Mouse (Mus musculus): ENCODE data around the gene Olfr1359. TPM values are rescaled to one million over a fixed set of nuclear protein-coding genes. Genes with fewer than 3 reads are reported as not detected.
"Not testable (repeated sequence)": the region's sequence is repeated elsewhere in the genome, so short reads cannot be mapped to it uniquely, and the experiment has no call there.

The Olfr1359 gene
- polyA plus RNA-seq, 2 experiments = not detected

DNA sequence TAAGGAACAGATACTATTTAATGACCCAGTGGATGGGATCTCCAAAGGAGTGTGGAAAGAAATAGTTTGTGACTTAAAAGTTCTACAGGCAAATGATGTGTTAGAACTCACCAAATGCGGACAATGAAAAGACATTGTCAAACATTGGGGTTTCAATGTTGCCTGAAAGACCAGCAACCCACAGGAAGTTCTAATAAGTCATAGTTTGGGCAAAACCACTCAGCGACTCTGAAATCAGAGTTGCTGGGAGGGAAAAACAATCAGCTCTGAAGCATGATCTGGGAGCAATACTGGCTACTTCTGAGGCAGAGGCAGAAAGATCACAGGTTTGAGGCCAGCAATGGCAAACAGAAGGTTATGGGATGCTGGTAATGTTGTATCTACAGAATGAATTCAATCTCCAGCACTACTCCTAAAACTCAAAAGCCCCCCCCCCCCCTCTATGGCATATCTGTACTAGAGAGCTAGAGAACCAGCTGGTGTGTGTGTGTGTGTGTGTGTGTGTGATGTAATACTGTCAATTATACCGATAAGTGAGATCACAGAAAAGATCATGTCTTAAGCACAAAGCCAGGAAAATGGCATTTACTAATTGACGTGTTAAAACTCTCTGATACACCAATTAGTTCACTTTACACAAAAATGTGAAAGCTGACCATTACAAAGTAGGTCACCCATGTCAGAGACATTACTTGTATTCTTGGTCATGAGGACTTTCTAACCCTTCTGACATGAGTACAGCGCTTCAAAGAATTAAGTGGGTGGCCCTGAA is 51.7 kb downstream of the Olfr1359 start:
- H3K4me2 ChIP-seq (replicated peaks; ENCODE audit: low read depth, low read length, severe bottlenecking) = peak overlapping the region; percentile 83
- H3K4me3 ChIP-seq (replicated peaks; ENCODE audit: low read length) = peak overlapping the region; percentile 52
- no peaks in the 10 kb centered on the region for H3K27me3 ChIP-seq (ENCODE audit: control insufficient read depth, insufficient read depth, low read length)
- no peaks in the 10 kb centered on the region for H3K36me3 ChIP-seq (ENCODE audit: control insufficient read depth, insufficient read depth, low read length)
- DNase-seq (ENCODE audit: low spot score) (peak; percentile 60), ATAC-seq (ENCODE audit: low FRiP score, low read depth) (no peak)
- TF ChIP-seq POLR2A (IDR thresholded peaks at IDR 0.05; ENCODE audit: borderline replicate concordance, extremely low read depth, insufficient read depth, insufficient read length) = peak; percentile 28; the same call in 1 of the 2 replicates
- H3K9me3 ChIP-seq (ENCODE audit: control insufficient read depth, low read length) = no peaks in the 10 kb centered on the region
- peaks cover 20% of the 10 kb centered on the region for H3K4me1 ChIP-seq (ENCODE audit: control insufficient read depth, insufficient read depth, low read length)
- WGBS = 6% methylated on average over 5 of the region's 5 CpGs
- peak overlapping the region; percentile 57 for H3K9ac ChIP-seq (ENCODE audit: low read depth, low read length, severe bottlenecking)
- peak overlapping the region; percentile 94 for H3K27ac ChIP-seq (replicated peaks; ENCODE audit: low read depth, low read length)

DNA sequence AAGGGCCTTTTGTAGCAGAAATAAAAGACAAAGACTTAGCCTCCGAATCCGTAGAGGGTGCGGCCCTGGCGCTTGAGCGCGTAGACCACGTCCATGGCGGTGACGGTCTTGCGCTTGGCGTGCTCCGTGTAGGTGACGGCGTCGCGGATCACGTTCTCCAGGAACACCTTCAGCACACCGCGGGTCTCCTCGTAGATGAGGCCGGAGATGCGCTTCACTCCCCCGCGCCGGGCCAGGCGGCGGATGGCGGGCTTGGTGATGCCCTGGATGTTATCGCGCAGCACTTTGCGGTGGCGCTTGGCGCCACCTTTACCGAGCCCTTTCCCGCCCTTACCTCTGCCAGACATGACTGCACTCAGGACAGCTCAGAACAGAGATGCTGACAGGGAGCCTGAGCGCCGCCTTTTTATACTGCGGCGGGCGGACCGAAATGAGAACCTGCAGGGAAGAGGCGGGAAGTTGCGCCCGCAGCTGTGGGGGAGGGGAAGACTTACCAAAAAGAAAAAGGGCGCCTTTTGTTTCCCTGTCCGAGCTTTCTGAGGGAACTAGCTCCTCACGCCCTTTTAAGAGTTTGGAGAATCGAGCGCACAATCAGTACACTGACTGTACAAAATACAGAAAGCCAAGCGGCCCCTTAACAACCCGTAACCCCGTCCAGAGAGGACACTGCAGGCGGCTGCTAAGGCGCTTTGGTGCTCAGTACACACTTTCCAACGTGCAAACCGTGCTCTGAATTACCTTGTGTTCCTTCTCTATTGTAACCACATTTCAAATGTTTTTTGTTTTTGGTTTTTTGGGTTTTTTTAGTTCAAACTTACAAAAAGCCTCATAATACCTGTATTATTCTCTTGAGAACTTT is 52.5 kb downstream of the Olfr1359 start, which contains the start of gene Hist1h4k:
TSS of gene Hist1h4k (minus strand) at position 347 of the 859 bp plus-strand sequence.
- H3K4me2 ChIP-seq (replicated peaks; ENCODE audit: low read depth, low read length, severe bottlenecking) = peak within 1 kb of the TSS; percentile 83
- ATAC-seq (ENCODE audit: low FRiP score, low read depth) (peak; percentile 83), DNase-seq (ENCODE audit: low spot score) (peak; percentile 94)
- not testable (repeated sequence) for H3K36me3 ChIP-seq (ENCODE audit: control insufficient read depth, insufficient read depth, low read length); H3K27me3 ChIP-seq (ENCODE audit: control insufficient read depth, insufficient read depth, low read length); H3K9me3 ChIP-seq (ENCODE audit: control insufficient read depth, low read length)
- H3K9ac ChIP-seq (ENCODE audit: low read depth, low read length, severe bottlenecking) = peak within 1 kb of the TSS; percentile 57
- WGBS = under 1% methylated on average over 44 of the region's 56 CpGs
- peak; percentile 95; the same call in 1 of the 2 replicates for TF ChIP-seq POLR2A (IDR thresholded peaks at IDR 0.05; ENCODE audit: borderline replicate concordance, extremely low read depth, insufficient read depth, insufficient read length)
- peaks cover 23% of the 10 kb centered on the region for H3K4me1 ChIP-seq (ENCODE audit: control insufficient read depth, insufficient read depth, low read length)
- peak within 1 kb of the TSS; percentile 94 for H3K27ac ChIP-seq (replicated peaks; ENCODE audit: low read depth, low read length)
- H3K4me3 ChIP-seq (replicated peaks; ENCODE audit: low read length) = peak within 1 kb of the TSS; percentile 52

DNA sequence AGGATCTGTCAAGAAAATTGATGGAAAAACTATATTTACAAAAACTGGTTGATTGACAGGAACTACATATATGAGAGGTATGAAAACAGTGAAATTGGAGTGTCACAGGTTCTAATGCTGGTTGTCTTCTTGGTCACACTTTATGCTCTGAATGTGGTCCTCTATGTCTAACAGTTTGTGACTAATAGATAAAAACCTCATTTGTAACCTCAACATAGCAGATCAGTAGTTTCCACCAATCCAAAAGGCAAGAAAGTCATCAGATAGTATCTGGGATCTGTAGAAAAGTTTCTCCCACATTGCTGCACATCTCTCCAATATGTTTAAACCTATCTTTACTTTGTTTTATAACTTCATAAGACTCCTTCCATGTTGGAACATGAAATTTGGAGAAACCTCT is 53.5 kb downstream of the Olfr1359 start:
- Histone ChIP-seq H3K27me3 (ENCODE audit: control insufficient read depth, insufficient read depth, low read length) (no peaks in the 10 kb centered on the region), H3K27ac (replicated peaks; ENCODE audit: low read depth, low read length) (0 out of 2 replicates have a peak overlapping the region, but pooled peaks have one; percentile 43), H3K36me3 (ENCODE audit: control insufficient read depth, insufficient read depth, low read length) (no peaks in the 10 kb centered on the region), H3K4me3 (replicated peaks; ENCODE audit: low read length) (no peak overlapping the region), H3K9me3 (ENCODE audit: control insufficient read depth, low read length) (no peaks in the 10 kb centered on the region), H3K4me2 (replicated peaks; ENCODE audit: low read depth, low read length, severe bottlenecking) (no peak overlapping the region), H3K9ac (ENCODE audit: low read depth, low read length, severe bottlenecking) (no peak overlapping the region), H3K4me1 (ENCODE audit: control insufficient read depth, insufficient read depth, low read length) (peaks cover 23% of the 10 kb centered on the region)
- DNase-seq (ENCODE audit: low spot score) (no peak), ATAC-seq (ENCODE audit: low FRiP score, low read depth) (no peak)
- no peak for TF ChIP-seq POLR2A (IDR thresholded peaks at IDR 0.05; ENCODE audit: borderline replicate concordance, extremely low read depth, insufficient read depth, insufficient read length)

DNA sequence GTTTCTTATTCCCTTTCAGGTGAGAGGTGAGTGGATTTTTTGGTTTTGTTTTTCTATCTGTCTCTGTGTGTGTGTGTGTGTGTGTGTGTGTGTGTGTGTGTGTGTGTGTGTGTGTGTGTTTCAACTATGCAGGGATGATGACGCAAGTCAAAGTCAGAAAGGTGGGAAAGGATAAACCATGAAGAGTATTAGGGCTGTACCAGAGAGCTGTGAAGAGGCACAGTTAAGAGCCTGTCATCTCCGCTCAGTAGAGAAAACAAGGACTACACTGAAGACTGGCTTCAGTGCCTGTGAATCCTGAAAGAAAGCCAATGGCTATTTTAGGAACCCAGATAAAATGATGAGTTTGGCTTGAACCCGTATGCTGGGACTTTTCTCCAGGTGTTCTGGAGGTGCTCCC is 53.9 kb downstream of the Olfr1359 start:
- Histone ChIP-seq H3K4me3 (replicated peaks; ENCODE audit: low read length) (no peak overlapping the region), H3K4me1 (ENCODE audit: control insufficient read depth, insufficient read depth, low read length) (peaks cover 23% of the 10 kb centered on the region), H3K36me3 (ENCODE audit: control insufficient read depth, insufficient read depth, low read length) (no peaks in the 10 kb centered on the region), H3K9me3 (ENCODE audit: control insufficient read depth, low read length) (no peaks in the 10 kb centered on the region), H3K27ac (replicated peaks; ENCODE audit: low read depth, low read length) (peak overlapping the region; percentile 43; the same call in 1 of the 2 replicates), H3K27me3 (ENCODE audit: control insufficient read depth, insufficient read depth, low read length) (no peaks in the 10 kb centered on the region), H3K4me2 (replicated peaks; ENCODE audit: low read depth, low read length, severe bottlenecking) (no peak overlapping the region), H3K9ac (ENCODE audit: low read depth, low read length, severe bottlenecking) (no peak overlapping the region)
- DNase-seq (ENCODE audit: low spot score) (no peak), ATAC-seq (ENCODE audit: low FRiP score, low read depth) (no peak)
- no peak for TF ChIP-seq POLR2A (IDR thresholded peaks at IDR 0.05; ENCODE audit: borderline replicate concordance, extremely low read depth, insufficient read depth, insufficient read length)
- 71% methylated on average over 3 of the region's 3 CpGs for WGBS

DNA sequence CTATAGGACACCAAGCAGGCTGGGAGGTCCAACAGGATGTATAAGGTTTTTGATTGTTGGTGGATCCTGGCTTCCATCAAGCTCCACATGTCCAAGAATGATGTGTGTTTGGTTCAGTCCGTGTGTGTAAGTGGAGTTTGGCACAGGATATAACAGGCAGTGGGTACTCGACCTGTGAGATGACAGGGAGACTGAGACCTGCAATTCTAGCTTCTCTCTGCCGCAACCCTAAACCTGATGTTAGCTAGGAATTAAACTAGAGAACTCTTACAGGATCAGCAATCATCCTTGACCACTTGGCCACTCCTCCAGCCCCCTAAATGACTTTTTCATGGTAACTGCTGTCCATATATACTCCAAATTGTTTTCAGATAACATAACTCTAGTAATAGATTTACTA is 54.4 kb downstream of the Olfr1359 start:
- Histone ChIP-seq H3K4me2 (replicated peaks; ENCODE audit: low read depth, low read length, severe bottlenecking) (peak overlapping the region; percentile 62), H3K36me3 (ENCODE audit: control insufficient read depth, insufficient read depth, low read length) (no peaks in the 10 kb centered on the region), H3K4me1 (ENCODE audit: control insufficient read depth, insufficient read depth, low read length) (peaks cover 23% of the 10 kb centered on the region), H3K4me3 (replicated peaks; ENCODE audit: low read length) (0 out of 2 replicates have a peak overlapping the region, but pooled peaks have one; percentile 43), H3K9ac (ENCODE audit: low read depth, low read length, severe bottlenecking) (no peak overlapping the region), H3K9me3 (ENCODE audit: control insufficient read depth, low read length) (no peaks in the 10 kb centered on the region), H3K27ac (replicated peaks; ENCODE audit: low read depth, low read length) (peak overlapping the region; percentile 89), H3K27me3 (ENCODE audit: control insufficient read depth, insufficient read depth, low read length) (no peaks in the 10 kb centered on the region)
- ATAC-seq (ENCODE audit: low FRiP score, low read depth) = no peak
- 39% methylated on average over 3 of the region's 3 CpGs for WGBS
- no peak for DNase-seq (ENCODE audit: low spot score)
- 0 out of 2 replicates have a peak, but pooled peaks have one; percentile 32 for TF ChIP-seq POLR2A (IDR thresholded peaks at IDR 0.05; ENCODE audit: borderline replicate concordance, extremely low read depth, insufficient read depth, insufficient read length)

All from limb, embryonic 14.5 days (tissue).